Mouse (Mus musculus): ENCODE data around the gene Atpif1.
"Not testable (repeated sequence)": the region's sequence is repeated elsewhere in the genome, so short reads cannot be mapped to it uniquely, and the experiment has no call there.

Gene Atpif1

GRCm38 (mm10) chr4:132491057-132491456 is 42.4 kb downstream of the Atpif1 start:
- DNase-seq (ENCODE audit: low read depth), result no peak

DNA sequence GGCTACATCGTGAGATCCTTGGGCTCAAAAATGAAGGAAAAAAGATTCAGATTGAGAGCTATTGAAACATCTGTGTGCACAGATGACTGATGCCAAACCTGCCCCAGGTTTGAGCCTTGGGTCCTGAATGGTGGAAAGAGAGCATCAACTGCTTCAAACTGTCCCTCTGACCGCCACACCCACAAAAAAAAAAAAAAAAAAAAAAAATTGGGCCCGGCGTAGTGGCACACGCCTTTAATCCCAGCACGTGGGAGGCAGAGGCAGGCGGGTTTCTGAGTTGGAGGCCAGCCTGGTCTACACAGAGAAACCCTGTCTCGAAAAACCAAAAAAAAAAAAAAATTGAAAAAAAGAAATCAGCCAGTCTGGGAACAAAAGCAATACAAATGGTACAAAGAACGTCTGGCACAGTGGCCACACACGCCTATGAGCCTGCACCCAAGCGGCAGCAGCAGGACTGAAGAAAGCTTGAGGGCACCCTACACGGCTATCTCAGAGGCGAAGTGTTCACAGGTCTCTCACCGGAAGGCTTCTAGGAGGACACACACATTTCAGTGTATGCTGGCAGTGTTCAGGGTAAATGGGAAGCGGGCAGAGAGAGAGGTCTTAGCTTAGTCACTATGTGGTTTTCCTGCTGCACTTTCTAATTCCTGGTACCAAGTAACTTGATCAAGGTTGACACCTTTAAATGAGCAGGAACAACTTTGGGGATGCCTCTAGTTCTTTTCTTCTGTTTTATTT is 43.0 kb downstream of the Atpif1 start:
- no peak for DNase-seq (ENCODE audit: low read depth)

DNA sequence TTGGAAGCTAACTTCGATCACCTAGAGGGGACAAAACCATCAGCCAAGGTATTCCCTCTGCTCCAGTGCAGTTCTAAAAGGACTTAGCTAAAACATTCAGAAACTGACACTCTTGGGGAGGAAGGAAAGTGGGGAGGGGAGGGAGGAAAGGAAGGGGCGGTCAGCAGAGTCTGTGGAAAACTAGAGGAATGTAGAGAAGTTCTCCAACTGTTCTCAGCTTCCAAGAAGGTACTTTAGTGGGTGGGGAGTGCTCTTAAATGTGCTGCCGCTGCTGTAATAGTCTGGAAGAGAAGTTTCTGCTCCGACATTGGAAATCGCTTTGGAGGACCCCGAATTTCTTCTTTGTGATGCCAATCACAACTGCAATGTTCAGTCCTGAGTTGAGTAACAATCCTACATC is 44.5 kb downstream of the Atpif1 start:
- no peak for DNase-seq (ENCODE audit: low read depth)

- no peak for DNase-seq (ENCODE audit: low read depth)
Measured at GRCm38 (mm10) chr4:132488521-132488920, 44.9 kb downstream of the Atpif1 start.

DNA sequence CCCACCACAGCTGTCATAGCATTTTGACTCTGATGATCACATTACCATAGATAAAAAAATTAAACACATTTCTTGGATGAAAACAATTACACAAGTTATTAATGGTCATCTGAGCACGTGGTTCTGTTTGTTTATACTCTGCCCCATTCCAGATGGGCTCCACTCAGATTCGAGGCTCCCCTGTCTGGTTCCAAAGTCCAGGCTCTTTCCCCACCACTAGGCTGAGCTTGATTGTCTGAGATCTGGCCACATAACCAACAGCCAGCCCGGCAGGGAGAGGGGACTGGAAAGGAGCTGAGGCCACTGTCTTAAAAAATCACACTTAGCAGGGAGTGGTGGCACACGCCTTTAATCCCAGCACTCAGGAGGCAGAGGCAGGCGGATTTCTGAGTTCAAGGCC is 48.6 kb downstream of the Atpif1 start:
- DNase-seq (ENCODE audit: low read depth), result no peak

DNA sequence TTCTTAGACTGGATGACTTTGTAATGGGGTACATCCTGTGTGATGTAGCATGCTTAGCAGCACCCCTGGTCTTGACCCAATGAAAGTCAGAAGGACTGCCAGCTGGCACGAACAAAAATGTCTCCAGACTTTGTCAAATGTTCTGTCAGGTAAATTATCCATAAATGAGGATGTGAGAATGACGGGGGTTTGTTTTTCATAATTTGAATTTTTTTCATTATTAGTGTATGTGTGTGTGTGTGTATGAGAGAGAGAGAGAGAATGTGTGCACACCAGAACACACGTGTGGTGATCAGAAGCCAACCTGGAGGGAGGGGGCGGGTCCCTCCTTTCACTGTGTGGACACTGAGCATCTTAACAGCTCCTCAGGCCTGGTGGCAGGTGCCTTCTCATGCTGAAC is 49.2 kb downstream of the Atpif1 start:
- no peak for DNase-seq (ENCODE audit: low read depth)

DNA sequence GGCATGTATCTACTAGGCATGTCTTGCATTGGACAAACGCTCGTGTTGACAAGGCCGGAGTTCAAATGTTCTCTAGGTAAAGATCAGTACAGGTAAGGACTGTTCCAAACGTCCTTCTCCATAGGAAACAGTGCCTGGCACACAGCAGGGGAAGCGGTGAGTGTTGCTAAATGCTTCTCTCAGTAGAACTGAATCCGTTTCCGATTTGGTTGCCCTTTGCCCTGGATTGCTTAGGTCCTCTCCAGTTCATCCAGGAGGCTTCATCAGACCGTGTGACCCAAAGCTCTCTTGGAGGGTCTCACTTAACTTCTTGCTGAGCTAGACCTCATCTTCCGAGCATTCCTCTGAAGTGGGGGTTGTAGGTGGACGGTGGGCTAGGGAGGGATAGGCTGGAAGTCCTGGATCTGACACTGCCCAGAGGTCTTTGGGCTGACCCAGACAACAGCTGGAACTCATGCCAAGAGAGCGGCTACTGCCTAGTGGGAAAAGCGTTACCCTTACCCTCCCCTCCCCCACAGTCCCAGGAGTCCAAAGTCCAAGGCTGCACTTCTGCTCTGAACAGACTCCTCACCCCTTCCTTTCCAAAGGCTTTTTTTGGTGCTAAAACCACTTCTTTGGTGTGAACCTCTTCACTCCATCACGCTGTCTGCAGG is 50.4 kb downstream of the Atpif1 start:
- no peak for DNase-seq (ENCODE audit: low read depth)

DNA sequence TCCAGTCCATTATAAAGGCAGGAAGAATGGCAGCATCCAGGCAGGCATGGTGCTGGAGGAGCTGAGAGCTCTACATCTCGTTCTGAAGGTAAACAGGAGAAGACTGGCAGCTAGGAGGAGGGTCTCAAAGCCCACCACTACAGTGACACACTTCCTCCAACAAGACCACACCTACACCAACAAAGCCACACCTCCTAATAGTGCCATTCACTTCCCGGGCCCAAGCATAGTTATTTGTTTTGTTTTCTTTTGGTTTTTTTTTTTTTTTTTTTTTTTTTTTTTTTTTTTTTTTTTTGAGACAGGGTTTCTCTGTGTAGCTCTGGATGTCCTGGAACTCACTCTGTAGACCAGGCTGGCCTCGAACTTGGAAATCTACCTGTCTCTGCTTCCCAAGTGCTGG is 51.4 kb downstream of the Atpif1 start:
- not testable (repeated sequence) for DNase-seq (ENCODE audit: low read depth)
